ENCODE assay signal across 7 mouse cellular contexts in genomic region chr4:129741251-129741973, GRCm38 (mm10). TPM values are rescaled to one million over a fixed set of nuclear protein-coding genes. Genes with fewer than 3 reads are reported as not detected.
DNase-seq lines count a peak whose midpoint lies in the region; ATAC-seq and TF ChIP-seq lines count a peak whose summit lies in the region.

No protein-coding gene starts in this region.

- H3K9ac ChIP-seq in intestine, postnatal 0 days (ENCODE audit: low read depth, low read length): peak overlapping the region; percentile 95
- H3K9ac ChIP-seq in limb, embryonic 12.5 days (replicated peaks): peak overlapping the region; percentile 100
- peak overlapping the region; percentile 99 for H3K9ac ChIP-seq in midbrain, embryonic 12.5 days (replicated peaks)

- WGBS in intestine, postnatal 0 days: under 1% methylated on average over 62 of the region's 62 CpGs
- whole genome bisulfite sequencing in limb, embryonic 12.5 days: under 1% methylated on average over 62 of the region's 62 CpGs
- under 1% methylated on average over 57 of the region's 62 CpGs for WGBS in midbrain, embryonic 12.5 days
- WGBS in small intestine, adult 2 months: 1% methylated on average over 62 of the region's 62 CpGs

- peak overlapping the region; percentile 97 for H3K27ac ChIP-seq in intestine, postnatal 0 days (ENCODE audit: low read depth, low read length)
- peak overlapping the region; percentile 99 for H3K27ac ChIP-seq in limb, embryonic 12.5 days
- peak overlapping the region; percentile 99 for H3K27ac ChIP-seq in midbrain, embryonic 12.5 days (replicated peaks)
- peak overlapping the region; percentile 91 for H3K27ac ChIP-seq in small intestine, adult 2 months (ENCODE audit: insufficient read depth, low read depth, low read length)

- peak overlapping the region; percentile 93 for H3K4me3 ChIP-seq in intestine, postnatal 0 days (ENCODE audit: low read depth, low read length)
- peak overlapping the region; percentile 100 for H3K4me3 ChIP-seq in limb, embryonic 12.5 days (replicated peaks)
- peak overlapping the region; percentile 100 for H3K4me3 ChIP-seq in midbrain, embryonic 12.5 days
- H3K4me3 ChIP-seq in small intestine, adult 2 months (ENCODE audit: low read depth, low read length): peak overlapping the region; percentile 85

- no peaks in the 10 kb centered on the region; the same call in 1 of the 2 replicates for H3K36me3 ChIP-seq in intestine, postnatal 0 days (ENCODE audit: control insufficient read depth, insufficient read depth)
- peaks cover 14% of the 10 kb centered on the region for H3K36me3 ChIP-seq in limb, embryonic 12.5 days
- H3K36me3 ChIP-seq in midbrain, embryonic 12.5 days: no peaks in the 10 kb centered on the region; the same call in 1 of the 2 replicates
- peaks cover 4% of the 10 kb centered on the region; the same call in 1 of the 2 replicates for H3K36me3 ChIP-seq in small intestine, adult 2 months (ENCODE audit: control insufficient read depth, insufficient read depth, low read length)

- no peaks in the 10 kb centered on the region for H3K9me3 ChIP-seq in intestine, postnatal 0 days (ENCODE audit: control insufficient read depth)
- no peaks in the 10 kb centered on the region for H3K9me3 ChIP-seq in limb, embryonic 12.5 days
- no peaks in the 10 kb centered on the region for H3K9me3 ChIP-seq in midbrain, embryonic 12.5 days

- intact Hi-C loops in gastrocnemius, postnatal 36 days (cut with DNase I): no loop called here

- H3K27me3 ChIP-seq in intestine, postnatal 0 days (replicated peaks; ENCODE audit: control insufficient read depth, insufficient read depth, low read length): no peaks in the 10 kb centered on the region
- no peaks in the 10 kb centered on the region for H3K27me3 ChIP-seq in limb, embryonic 12.5 days
- no peaks in the 10 kb centered on the region for H3K27me3 ChIP-seq in midbrain, embryonic 12.5 days
- no peaks in the 10 kb centered on the region for H3K27me3 ChIP-seq in small intestine, adult 2 months (ENCODE audit: control insufficient read depth, insufficient read depth, low read length)

- peaks cover 3% of the 10 kb centered on the region; the same call in 1 of the 2 replicates for H3K4me1 ChIP-seq in intestine, postnatal 0 days (replicated peaks; ENCODE audit: control insufficient read depth, insufficient read depth, low read length)
- H3K4me1 ChIP-seq in limb, embryonic 12.5 days (replicated peaks): peaks cover 24% of the 10 kb centered on the region
- peaks cover 30% of the 10 kb centered on the region for H3K4me1 ChIP-seq in midbrain, embryonic 12.5 days
- H3K4me1 ChIP-seq in small intestine, adult 2 months (ENCODE audit: control insufficient read depth, insufficient read depth, insufficient read length, low read length): peaks cover 2% of the 10 kb centered on the region; the same call in 1 of the 2 replicates

- H3K4me2 ChIP-seq in intestine, postnatal 0 days (replicated peaks; ENCODE audit: low read depth): peak overlapping the region; percentile 71
- peak overlapping the region; percentile 83 for H3K4me2 ChIP-seq in limb, embryonic 12.5 days
- peak overlapping the region; percentile 69 for H3K4me2 ChIP-seq in midbrain, embryonic 12.5 days (replicated peaks)

- no peak for TF ChIP-seq CTCF in intestine, postnatal 0 days (IDR thresholded peaks at IDR 0.05; ENCODE audit: low read depth)
- no peak for TF ChIP-seq CTCF in small intestine, adult 2 months (IDR thresholded peaks at IDR 0.05; ENCODE audit: extremely low read depth, insufficient read length, insufficient replicate concordance, low read depth, low read length)

- no peak for TF ChIP-seq POLR2A in small intestine, adult 2 months (IDR thresholded peaks at IDR 0.05; ENCODE audit: low read depth, low read length)

- DNase-seq in adrenal gland, adult 8-10 months: peak; percentile 38
- peak; percentile 34 for DNase-seq in embryo, embryonic 11.5 days (ENCODE audit: low read depth, low spot score)
- peak; percentile 7 to 32 for DNase-seq in gastrocnemius, postnatal 36 days

- ATAC-seq in intestine, postnatal 0 days: no peak
- ATAC-seq in limb, embryonic 12.5 days (ENCODE audit: insufficient number of reproducible peaks, insufficient read depth, low FRiP score, low TSS enrichment, low read depth): no peak
- ATAC-seq in midbrain, embryonic 12.5 days (ENCODE audit: low FRiP score, low read depth): peak; percentile 2; the same call in 1 of the 2 replicates

RNA-seq across cellular contexts. Expression of gene Khdrbs1, which starts 0.7 kb away (rescaled TPM):
- 10 to 100 TPM; 70.1 to 80.2 (median 76.4) TPM for total RNA-seq in adrenal gland, adult 8-10 months (2022)
- total RNA-seq in gastrocnemius, postnatal 36 days (2021): 10 to 100 TPM; 20.2 to 26.5 TPM
- 33.9 and 40.0 TPM in 2 replicates for polyA plus RNA-seq in intestine, postnatal 0 days (2015; fragmentation: Nextera tagmentation; extraction: Ambion mirVana)
- polyA plus RNA-seq in limb, embryonic 12.5 days (2016; fragmentation: Nextera tagmentation; extraction: Ambion mirVana): 204 TPM in 2 replicates
- 224 and 239 TPM in 2 replicates for polyA plus RNA-seq in midbrain, embryonic 12.5 days (2016; fragmentation: Nextera tagmentation; extraction: Ambion mirVana)
- polyA plus RNA-seq in small intestine, adult 2 months (2012; rRNA removed): 29.4 and 58.7 TPM in 2 replicates

RNA-seq across cellular contexts. Expression of gene Tmem39b, which starts 44.8 kb away (rescaled TPM):
- 10 to 100 TPM; 10.5 to 13.9 (median 11.1) TPM for total RNA-seq in adrenal gland, adult 8-10 months (2022)
- total RNA-seq in gastrocnemius, postnatal 36 days (2021): 1 to 10 TPM; 2.5 to 3.3 TPM
- polyA plus RNA-seq in intestine, postnatal 0 days (2015; fragmentation: Nextera tagmentation; extraction: Ambion mirVana): 4.0 and 4.6 TPM in 2 replicates
- 15.4 and 16.8 TPM in 2 replicates for polyA plus RNA-seq in limb, embryonic 12.5 days (2016; fragmentation: Nextera tagmentation; extraction: Ambion mirVana)
- polyA plus RNA-seq in midbrain, embryonic 12.5 days (2016; fragmentation: Nextera tagmentation; extraction: Ambion mirVana): 17.3 and 21.9 TPM in 2 replicates
- polyA plus RNA-seq in small intestine, adult 2 months (2012; rRNA removed): 11.2 and 21.4 TPM in 2 replicates
